Mouse (Mus musculus): Measurements from ENCODE around the gene Rad51d. TPM values are rescaled to one million over a fixed set of nuclear protein-coding genes. Genes with fewer than 3 reads are reported as not detected.
"Not testable (repeated sequence)": the region's sequence is repeated elsewhere in the genome, so short reads cannot be mapped to it uniquely, and the experiment has no call there.

Rad51d gene
- polyA plus RNA-seq (2012; rRNA removed): 2.8 and 3.5 TPM in 2 replicates
- 5.8 and 6.8 TPM in 2 replicates for polyA plus RNA-seq (2014; fragmentation: Nextera tagmentation; extraction: Ambion mirVana)

DNA sequence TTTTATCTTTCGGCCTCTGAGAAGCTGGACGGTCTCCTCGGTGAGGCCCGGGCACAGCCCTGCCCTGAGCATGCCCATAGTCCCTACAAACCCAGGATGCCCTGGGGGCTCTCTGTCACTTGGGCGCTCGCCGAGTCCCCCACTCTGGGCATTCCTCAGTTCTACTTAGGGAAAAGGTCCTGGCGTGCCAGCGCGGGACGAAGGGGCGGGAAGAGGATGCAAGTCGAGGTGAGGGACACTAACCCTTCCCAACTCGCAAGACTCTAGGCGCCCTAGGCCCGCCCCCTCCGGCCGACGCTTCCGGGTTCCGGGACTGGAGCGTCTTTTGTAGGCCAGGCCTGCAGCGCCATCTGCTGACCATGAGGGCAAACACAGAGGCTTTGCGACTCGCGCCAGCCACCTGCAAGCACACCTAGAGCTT is at the start of gene Rad51d:
Rad51d (minus strand) TSS at position 273 of the 421 bp plus-strand sequence.
- H3K4me1 ChIP-seq (replicated peaks; ENCODE audit: control insufficient read depth in 2 of 2, insufficient read depth in 2 of 2, low read length in 1 of 2): peaks cover 0 to 12% of the 10 kb centered on the region in 2 experiments; a peak in 3 of 4 replicates
- peak within 1 kb of the TSS; percentile 71 to 85 for H3K4me3 ChIP-seq (ENCODE audit: insufficient read depth in 1 of 2, low read depth in 2 of 2, low read length in 2 of 2)
- H3K4me2 ChIP-seq (ENCODE audit: low read depth): peak within 1 kb of the TSS; percentile 98
- ATAC-seq (ENCODE audit: insufficient read depth): peak; percentile 89
- DNase-seq (ENCODE audit: low read depth in 3 of 3, low spot score in 3 of 3): peak; percentile 87 to 94 (median 89)
- TF ChIP-seq EP300 (IDR thresholded peaks at IDR 0.05; ENCODE audit: low read depth) (no peak), CTCF (IDR thresholded peaks at IDR 0.05; ENCODE audit: low read depth) (peak; percentile 97)
- peak within 1 kb of the TSS; percentile 35 for H3K27ac ChIP-seq
- no peaks in the 10 kb centered on the region for H3K9me3 ChIP-seq (ENCODE audit: control insufficient read depth, low read length)
- H3K27me3 ChIP-seq (ENCODE audit: control insufficient read depth, insufficient read depth, low read length): no peaks in the 10 kb centered on the region
- H3K36me3 ChIP-seq (replicated peaks; ENCODE audit: control insufficient read depth, insufficient read depth, low read depth): no peaks in the 10 kb centered on the region
- peak within 1 kb of the TSS; percentile 87 for H3K9ac ChIP-seq (replicated peaks)
- whole genome bisulfite sequencing (ENCODE audit: insufficient replicate concordance): 0% methylated on average over 26 of the region's 26 CpGs

DNA sequence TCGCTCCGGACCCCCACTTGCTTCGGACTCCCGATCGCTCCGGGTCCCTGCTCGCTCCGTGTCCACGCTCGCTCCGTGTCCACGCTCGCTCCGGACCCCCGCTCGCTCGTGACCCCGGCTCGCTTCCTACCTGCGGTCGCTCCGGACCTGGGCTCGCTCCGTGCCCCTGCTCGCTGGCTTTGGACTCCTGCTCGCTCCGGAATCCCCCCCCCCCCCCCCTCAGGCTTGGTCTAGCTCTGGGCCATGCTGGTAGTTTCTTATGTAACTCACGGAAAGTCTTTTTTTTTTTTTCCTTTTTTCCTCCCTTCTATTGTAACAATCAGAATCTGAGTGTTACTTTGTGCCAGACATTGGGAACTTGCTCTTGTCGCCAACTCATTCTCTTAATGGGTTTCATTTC is 42.8 kb upstream of the Rad51d start:
- no peak for TF ChIP-seq EP300 (IDR thresholded peaks at IDR 0.05; ENCODE audit: low read depth)
- H3K9me3 ChIP-seq (ENCODE audit: control insufficient read depth, low read length): no peaks in the 10 kb centered on the region
- no peaks in the 10 kb centered on the region for H3K4me1 ChIP-seq (replicated peaks; ENCODE audit: control insufficient read depth in 2 of 2, insufficient read depth in 2 of 2, low read length in 1 of 2)
- 1% methylated on average over 26 of the region's 29 CpGs for WGBS (ENCODE audit: insufficient replicate concordance)
- no peak overlapping the region for H3K27ac ChIP-seq
- DNase-seq (ENCODE audit: low read depth in 3 of 3, low spot score in 3 of 3) (no peak), ATAC-seq (ENCODE audit: insufficient read depth) (no peak)
- peak overlapping the region; percentile 52 for H3K4me2 ChIP-seq (ENCODE audit: low read depth)
- H3K9ac ChIP-seq (replicated peaks): no peak overlapping the region
- H3K36me3 ChIP-seq (replicated peaks; ENCODE audit: control insufficient read depth, insufficient read depth, low read depth): no peaks in the 10 kb centered on the region
- peak overlapping the region in 1 of 2 experiments; percentile 26; a peak in 2 of 4 replicates for H3K4me3 ChIP-seq (ENCODE audit: insufficient read depth in 1 of 2, low read depth in 2 of 2, low read length in 2 of 2)
- peaks cover 67% of the 10 kb centered on the region for H3K27me3 ChIP-seq (ENCODE audit: control insufficient read depth, insufficient read depth, low read length)

DNA sequence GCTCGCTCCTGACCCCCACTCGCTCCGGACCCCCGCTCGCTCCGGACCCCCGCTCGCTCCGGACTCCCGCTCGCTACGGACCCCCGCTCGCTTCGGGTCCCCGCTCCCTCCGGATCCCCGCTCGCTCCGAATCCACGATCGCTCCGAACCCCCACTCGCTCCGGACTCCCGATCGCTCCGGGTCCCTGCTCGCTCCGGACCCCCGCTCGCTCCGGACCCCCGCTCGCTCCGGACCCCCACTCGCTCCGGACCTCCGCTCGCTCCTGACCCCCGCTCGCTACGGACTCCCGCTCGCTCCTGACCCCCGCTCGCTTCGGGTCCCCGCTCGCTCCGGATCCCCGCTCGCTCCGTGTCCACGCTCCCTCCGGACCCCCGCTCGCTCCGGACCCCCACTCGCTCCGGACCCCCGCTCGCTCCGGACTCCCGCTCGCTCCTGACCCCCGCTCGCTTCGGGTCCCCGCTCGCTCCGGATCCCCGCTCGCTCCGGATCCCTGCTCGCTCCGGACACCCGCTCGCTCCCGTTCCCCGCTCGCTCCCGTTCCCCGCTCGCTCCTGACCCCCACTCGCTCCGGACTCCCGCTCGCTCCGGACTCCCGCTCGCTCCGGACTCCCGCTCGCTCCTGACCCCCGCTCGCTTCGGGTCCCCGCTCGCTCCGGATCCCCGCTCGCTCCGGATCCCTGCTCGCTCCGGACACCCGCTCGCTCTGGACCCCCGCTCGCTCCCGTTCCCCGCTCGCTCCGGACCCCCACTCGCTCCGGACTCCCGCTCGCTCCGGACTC is 41.4 kb upstream of the Rad51d start:
- Histone ChIP-seq H3K4me3 (ENCODE audit: insufficient read depth in 1 of 2, low read depth in 2 of 2, low read length in 2 of 2) (peak overlapping the region in 1 of 2 experiments; percentile 40; a peak in 3 of 4 replicates), H3K27me3 (ENCODE audit: control insufficient read depth, insufficient read depth, low read length) (peaks cover 72% of the 10 kb centered on the region)
- WGBS (ENCODE audit: insufficient replicate concordance): under 1% methylated on average over 115 of the region's 119 CpGs

GRCm38 (mm10) chr11:82931161-82931560 is 40.7 kb upstream of the Rad51d start:
- H3K9me3 ChIP-seq (ENCODE audit: control insufficient read depth, low read length); H3K9ac ChIP-seq (replicated peaks); H3K27ac ChIP-seq; H3K36me3 ChIP-seq (replicated peaks; ENCODE audit: control insufficient read depth, insufficient read depth, low read depth); DNase-seq (ENCODE audit: low read depth in 3 of 3, low spot score in 3 of 3); H3K4me1 ChIP-seq (replicated peaks; ENCODE audit: control insufficient read depth in 2 of 2, insufficient read depth in 2 of 2, low read length in 1 of 2); ATAC-seq (ENCODE audit: insufficient read depth): not testable (repeated sequence)
- peak overlapping the region; percentile 52 for H3K4me2 ChIP-seq (ENCODE audit: low read depth)
- peak overlapping the region in 1 of 2 experiments; percentile 40; a peak in 2 of 4 replicates for H3K4me3 ChIP-seq (ENCODE audit: insufficient read depth in 1 of 2, low read depth in 2 of 2, low read length in 2 of 2)
- WGBS (ENCODE audit: insufficient replicate concordance): 3% methylated on average over 61 of the region's 63 CpGs
- H3K27me3 ChIP-seq (ENCODE audit: control insufficient read depth, insufficient read depth, low read length): peaks cover 71% of the 10 kb centered on the region

More for the DNA sequence above, 41.4 kb upstream of the Rad51d start:
- H3K4me1 ChIP-seq (replicated peaks; ENCODE audit: control insufficient read depth in 2 of 2, insufficient read depth in 2 of 2, low read length in 1 of 2); DNase-seq (ENCODE audit: low read depth in 3 of 3, low spot score in 3 of 3); ATAC-seq (ENCODE audit: insufficient read depth); H3K9me3 ChIP-seq (ENCODE audit: control insufficient read depth, low read length); H3K27ac ChIP-seq; H3K36me3 ChIP-seq (replicated peaks; ENCODE audit: control insufficient read depth, insufficient read depth, low read depth); H3K9ac ChIP-seq (replicated peaks): not testable (repeated sequence)
- peak overlapping the region; percentile 52 for H3K4me2 ChIP-seq (ENCODE audit: low read depth)

DNA sequence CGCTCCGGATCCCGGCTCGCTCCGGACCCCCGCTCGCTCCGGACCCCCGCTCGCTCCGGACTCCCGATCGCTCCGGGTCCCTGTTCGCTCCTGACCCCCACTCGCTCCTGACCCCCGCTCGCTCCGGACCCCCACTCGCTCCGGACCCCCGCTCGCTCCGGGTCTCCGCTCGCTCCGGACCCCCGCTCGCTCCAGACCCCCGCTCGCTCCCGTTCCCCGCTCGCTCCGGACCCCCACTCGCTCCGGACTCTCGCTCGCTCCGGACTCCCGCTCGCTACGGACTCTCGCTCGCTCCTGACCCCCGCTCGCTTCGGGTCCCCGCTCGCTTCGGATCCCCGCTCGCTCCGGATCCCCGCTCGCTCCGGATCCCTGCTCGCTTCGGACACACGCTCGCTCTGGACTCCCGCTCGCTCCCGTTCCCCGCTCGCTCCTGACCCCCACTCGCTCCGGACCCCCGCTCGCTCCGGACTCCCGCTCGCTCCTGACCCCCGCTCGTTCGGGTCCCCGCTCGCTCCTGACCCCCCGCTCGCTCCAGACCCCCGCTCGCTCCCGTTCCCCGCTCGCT is 40.1 kb upstream of the Rad51d start:
- H3K9ac ChIP-seq (replicated peaks); DNase-seq (ENCODE audit: low read depth in 3 of 3, low spot score in 3 of 3); H3K36me3 ChIP-seq (replicated peaks; ENCODE audit: control insufficient read depth, insufficient read depth, low read depth); H3K9me3 ChIP-seq (ENCODE audit: control insufficient read depth, low read length); H3K4me1 ChIP-seq (replicated peaks; ENCODE audit: control insufficient read depth in 2 of 2, insufficient read depth in 2 of 2, low read length in 1 of 2); ATAC-seq (ENCODE audit: insufficient read depth); H3K27ac ChIP-seq: not testable (repeated sequence)
- H3K27me3 ChIP-seq (ENCODE audit: control insufficient read depth, insufficient read depth, low read length): peaks cover 64% of the 10 kb centered on the region
- H3K4me2 ChIP-seq (ENCODE audit: low read depth): 0 out of 2 replicates have a peak overlapping the region, but pooled peaks have one; percentile 6
- H3K4me3 ChIP-seq (ENCODE audit: insufficient read depth in 1 of 2, low read depth in 2 of 2, low read length in 2 of 2): peak overlapping the region in 1 of 2 experiments; percentile 6; a peak in 1 of 4 replicates
- WGBS (ENCODE audit: insufficient replicate concordance): 2% methylated on average over 80 of the region's 85 CpGs

Measured in liver, embryonic 14.5 days (tissue).